In genomic region chr12:13207099-13207498, GRCm38 (mm10) we compare ENCODE assay signal across 21 mouse cellular contexts. TPM values are rescaled to one million over a fixed set of nuclear protein-coding genes. Genes with fewer than 3 reads are reported as not detected.
DNase-seq lines count a peak whose midpoint lies in the region; ATAC-seq and TF ChIP-seq lines count a peak whose summit lies in the region.
"Had no signal": no experiment of that assay in that cellular context is flagged by ENCODE, and none has a peak within 500 bp of the region (broad histone marks: within the 10 kb centered on the region; RNA-seq: fewer than 3 reads in every experiment).

No protein-coding gene starts in this region.

- DNase-seq in intestine, embryonic 14.5 days (ENCODE audit: low spot score), result peak; percentile 29
- peak; percentile 68 for DNase-seq in kidney, adult 9 months
- DNase-seq in kidney, postnatal 4 days, result no peak
- DNase-seq in limb, embryonic 10.5 days (ENCODE audit: low spot score), result peak; percentile 24
- DNase-seq: adrenal gland, postnatal 14 days; cerebellum, adult 11-12 months; cerebellum, adult 9-10 months; cerebellum, postnatal 25 days; gastrocnemius, postnatal 36 days; heart, adult 18-20 months; heart, postnatal 14 days had no signal

- no peak overlapping the region for H3K4me3 ChIP-seq in forebrain, embryonic 12.5 days (replicated peaks)
- H3K4me3 ChIP-seq in forebrain, embryonic 15.5 days, result no peak overlapping the region
- no peak overlapping the region for H3K4me3 ChIP-seq in intestine, embryonic 14.5 days (ENCODE audit: low read depth, low read length)
- no peak overlapping the region for H3K4me3 ChIP-seq in intestine, postnatal 0 days (ENCODE audit: low read depth, low read length)
- H3K4me3 ChIP-seq in limb, embryonic 10.5 days, result no peak overlapping the region
- H3K4me3 ChIP-seq: embryonic facial prominence, embryonic 12.5 days; heart, embryonic 15.5 days; hindbrain, embryonic 13.5 days had no signal

- 0 out of 2 replicates have a peak, but pooled peaks cover 9% of the 10 kb centered on the region for H3K27me3 ChIP-seq in forebrain, embryonic 12.5 days
- no peaks in the 10 kb centered on the region for H3K27me3 ChIP-seq in forebrain, embryonic 15.5 days
- no peaks in the 10 kb centered on the region for H3K27me3 ChIP-seq in intestine, embryonic 14.5 days (replicated peaks; ENCODE audit: control insufficient read depth, insufficient read depth, low read length)
- H3K27me3 ChIP-seq in intestine, postnatal 0 days (replicated peaks; ENCODE audit: control insufficient read depth, insufficient read depth, low read length), result no peaks in the 10 kb centered on the region
- no peaks in the 10 kb centered on the region for H3K27me3 ChIP-seq in limb, embryonic 10.5 days (ENCODE audit: low read depth, poor library complexity, severe bottlenecking)
- H3K27me3 ChIP-seq: heart, embryonic 15.5 days had no signal

- 0 out of 2 replicates have a peak overlapping the region, but pooled peaks have one; percentile 25 for H3K27ac ChIP-seq in forebrain, embryonic 12.5 days
- H3K27ac ChIP-seq in forebrain, embryonic 15.5 days (replicated peaks), result no peak overlapping the region
- H3K27ac ChIP-seq in intestine, embryonic 14.5 days (ENCODE audit: low read depth), result no peak overlapping the region
- H3K27ac ChIP-seq in intestine, postnatal 0 days (ENCODE audit: low read depth, low read length), result no peak overlapping the region
- H3K27ac ChIP-seq in limb, embryonic 10.5 days, result peak overlapping the region; percentile 47
- H3K27ac ChIP-seq: embryonic facial prominence, embryonic 12.5 days; heart, embryonic 15.5 days; hindbrain, embryonic 13.5 days; hindbrain, postnatal 0 days had no signal

- no peaks in the 10 kb centered on the region for H3K9me3 ChIP-seq in forebrain, embryonic 12.5 days
- H3K9me3 ChIP-seq in forebrain, embryonic 15.5 days, result no peaks in the 10 kb centered on the region
- H3K9me3 ChIP-seq in intestine, embryonic 14.5 days (ENCODE audit: control insufficient read depth, low read length), result 0 out of 2 replicates have a peak, but pooled peaks cover 3% of the 10 kb centered on the region
- H3K9me3 ChIP-seq in intestine, postnatal 0 days (ENCODE audit: control insufficient read depth), result no peaks in the 10 kb centered on the region
- no peaks in the 10 kb centered on the region for H3K9me3 ChIP-seq in limb, embryonic 10.5 days (replicated peaks)
- H3K9me3 ChIP-seq: embryonic facial prominence, embryonic 12.5 days; heart, embryonic 15.5 days; hindbrain, embryonic 13.5 days had no signal

- no peaks in the 10 kb centered on the region for H3K36me3 ChIP-seq in forebrain, embryonic 12.5 days (replicated peaks)
- no peaks in the 10 kb centered on the region for H3K36me3 ChIP-seq in forebrain, embryonic 15.5 days
- no peaks in the 10 kb centered on the region for H3K36me3 ChIP-seq in intestine, embryonic 14.5 days (ENCODE audit: control insufficient read depth, insufficient read depth, low read length)
- H3K36me3 ChIP-seq in intestine, postnatal 0 days (ENCODE audit: control insufficient read depth, insufficient read depth), result no peaks in the 10 kb centered on the region
- no peaks in the 10 kb centered on the region for H3K36me3 ChIP-seq in limb, embryonic 10.5 days
- H3K36me3 ChIP-seq: embryonic facial prominence, embryonic 12.5 days; heart, embryonic 15.5 days; hindbrain, embryonic 13.5 days had no signal

- no peak for ATAC-seq in forebrain, embryonic 12.5 days (ENCODE audit: low FRiP score)
- ATAC-seq in forebrain, embryonic 15.5 days (replicated peaks), result no peak
- ATAC-seq in intestine, embryonic 14.5 days (replicated peaks; ENCODE audit: low FRiP score, low TSS enrichment, low read depth), result no peak
- no peak for ATAC-seq in intestine, postnatal 0 days
- ATAC-seq: activated CD4-positive, CD25-positive, alpha-beta regulatory T cell, adult 4 months; forebrain, embryonic 14.5 days; hindbrain, postnatal 0 days had no signal

- no peak overlapping the region for H3K4me2 ChIP-seq in forebrain, embryonic 12.5 days
- H3K4me2 ChIP-seq in forebrain, embryonic 15.5 days (replicated peaks), result no peak overlapping the region
- no peak overlapping the region for H3K4me2 ChIP-seq in intestine, embryonic 14.5 days (ENCODE audit: low read length)
- no peak overlapping the region for H3K4me2 ChIP-seq in intestine, postnatal 0 days (replicated peaks; ENCODE audit: low read depth)
- H3K4me2 ChIP-seq: embryonic facial prominence, embryonic 12.5 days; heart, embryonic 11.5 days; heart, embryonic 15.5 days; hindbrain, embryonic 13.5 days had no signal

- no peak for TF ChIP-seq CTCF in intestine, postnatal 0 days (IDR thresholded peaks at IDR 0.05; ENCODE audit: low read depth)

- peaks cover 30% of the 10 kb centered on the region for H3K4me1 ChIP-seq in forebrain, embryonic 12.5 days
- H3K4me1 ChIP-seq in forebrain, embryonic 15.5 days, result peaks cover 16% of the 10 kb centered on the region
- H3K4me1 ChIP-seq in intestine, embryonic 14.5 days (replicated peaks; ENCODE audit: control insufficient read depth, insufficient read depth, low read length), result peaks cover 7% of the 10 kb centered on the region; the same call in 1 of the 2 replicates
- no peaks in the 10 kb centered on the region for H3K4me1 ChIP-seq in intestine, postnatal 0 days (replicated peaks; ENCODE audit: control insufficient read depth, insufficient read depth, low read length)
- H3K4me1 ChIP-seq in limb, embryonic 10.5 days, result peaks cover 34% of the 10 kb centered on the region

- 26% methylated on average over 8 of the region's 8 CpGs for WGBS in forebrain, embryonic 12.5 days
- 20% methylated on average over 8 of the region's 8 CpGs for WGBS in forebrain, embryonic 15.5 days
- WGBS in intestine, embryonic 14.5 days, result 66% methylated on average over 8 of the region's 8 CpGs
- 62% methylated on average over 8 of the region's 8 CpGs for WGBS in intestine, postnatal 0 days
- WGBS in limb, embryonic 10.5 days, result 82% methylated on average over 8 of the region's 8 CpGs

- H3K9ac ChIP-seq in forebrain, embryonic 12.5 days, result no peak overlapping the region
- H3K9ac ChIP-seq in forebrain, embryonic 15.5 days (replicated peaks), result no peak overlapping the region
- H3K9ac ChIP-seq in intestine, embryonic 14.5 days (ENCODE audit: low read length), result no peak overlapping the region
- no peak overlapping the region for H3K9ac ChIP-seq in intestine, postnatal 0 days (ENCODE audit: low read depth, low read length)
- H3K9ac ChIP-seq: embryonic facial prominence, embryonic 12.5 days; heart, embryonic 15.5 days; hindbrain, embryonic 13.5 days had no signal

RNA-seq across cellular contexts. Expression of gene Ddx1, which starts 41.9 kb away (rescaled TPM):
- polyA plus RNA-seq in forebrain, embryonic 12.5 days (2016; fragmentation: Nextera tagmentation; extraction: Ambion mirVana), result 165 and 166 TPM in 2 replicates
- polyA plus RNA-seq in forebrain, embryonic 15.5 days (2015; fragmentation: Nextera tagmentation; extraction: Ambion mirVana), result 147 and 153 TPM in 2 replicates
- 149 and 170 TPM in 2 replicates for polyA plus RNA-seq in intestine, embryonic 14.5 days (2014; fragmentation: Nextera tagmentation; extraction: Ambion mirVana)
- polyA plus RNA-seq in intestine, postnatal 0 days (2015; fragmentation: Nextera tagmentation; extraction: Ambion mirVana), result 47.3 and 50.2 TPM in 2 replicates
- 199 and 208 TPM in 2 replicates for polyA plus RNA-seq in limb, embryonic 10.5 days (2016; fragmentation: Nextera tagmentation; extraction: Ambion mirVana)

Comparison
In these comparisons a context has a peak if more than half of its experiments do, and no peak if none do; other contexts are left out.
1. H3K27ac ChIP-seq: peak in forebrain, embryonic 12.5 days (single experiment) and limb, embryonic 10.5 days (single experiment); none in forebrain, embryonic 15.5 days (single experiment), intestine, embryonic 14.5 days (single experiment) and intestine, postnatal 0 days (single experiment).
2. DNase-seq: peak in intestine, embryonic 14.5 days (single experiment), kidney, adult 9 months (single experiment) and limb, embryonic 10.5 days (single experiment); none in kidney, postnatal 4 days (0 of 2).